Mouse (Mus musculus) hindbrain, embryonic 11.5 days (tissue): ENCODE measurements at regions not wholly inside any gene's neighbourhood (a gene's known extent, or its start where the extent isn't known, plus 50 kb on each side); places are given as distances from the start of the nearest gene placed in this dataset.

ENCODE experiments used
- ATAC-seq: fragments of 200-750 bp; cut with Nextera tagmentation; 2 replicates; pipeline ENCODE4 v1.8.0; 2017; ENCODE audit warnings: mild to moderate bottlenecking, moderate TSS enrichment, moderate library complexity; ENCODE audit not compliant: low FRiP score
- DNase-seq: peaks from one replicate; pipeline ENCODE4 v3.0.0-alpha.2; 2015; ENCODE audit warnings: low spot score
- H3K27ac ChIP-seq: fragments of 300-500 bp; sonication (generic); 2 replicates; pipeline ENCODE4 v1.5.1; 2014; ENCODE audit warnings: mild to moderate bottlenecking, low read depth, low read length
- H3K27me3 ChIP-seq: fragments of 300-500 bp; sonication (generic); 2 replicates; pipeline ENCODE4 v1.6.1; 2014; ENCODE audit warnings: mild to moderate bottlenecking, low read length, moderate library complexity, mixed read lengths; ENCODE audit not compliant: control insufficient read depth, insufficient read depth
- H3K36me3 ChIP-seq: fragments of 300-500 bp; sonication (generic); 2 replicates; pipeline ENCODE4 v1.6.1; 2014; ENCODE audit warnings: mild to moderate bottlenecking, low read length, moderate library complexity, mixed read lengths; ENCODE audit not compliant: control insufficient read depth, insufficient read depth
- H3K4me1 ChIP-seq: fragments of 300-500 bp; sonication (generic); replicated peaks from 2 replicates; pipeline ENCODE4 v1.6.1; 2014; ENCODE audit warnings: low read length, mixed read lengths; ENCODE audit not compliant: control insufficient read depth, insufficient read depth
- H3K4me2 ChIP-seq: fragments of 300-500 bp; sonication (generic); replicated peaks from 2 replicates; pipeline ENCODE4 v1.6.1; 2014; ENCODE audit warnings: mild to moderate bottlenecking, low read depth, low read length
- H3K4me3 ChIP-seq: fragments of 300-500 bp; sonication (generic); 2 replicates; pipeline ENCODE4 v1.5.1; 2014; ENCODE audit warnings: low read depth, low read length
- H3K9ac ChIP-seq: fragments of 300-500 bp; sonication (generic); 2 replicates; pipeline ENCODE4 v1.6.1; 2014; ENCODE audit warnings: low read depth, low read length
- H3K9me3 ChIP-seq: fragments of 300-500 bp; sonication (generic); 2 replicates; pipeline ENCODE4 v1.6.1; 2016; ENCODE audit warnings: low read length; ENCODE audit not compliant: control insufficient read depth
- WGBS: fragments of 180-500 bp; shearing (Covaris S2); extraction: QIAGEN DNeasy Blood & Tissue Kit; methylation state at CpG from one replicate; pipeline ENCODE4 v1.1.7; 2014; 5-methylcytosine and 5-hydroxymethylcytosine counted together

GRCm38 (mm10) chr8:26504319-26505035 lies 385.1 kb downstream of the Gm45692 start:
- H3K27ac ChIP-seq, result no peak overlapping the region
- H3K4me3 ChIP-seq, result no peak overlapping the region
- no peak overlapping the region for H3K4me2 ChIP-seq
- H3K27me3 ChIP-seq, result no peaks in the 10 kb centered on the region
- H3K9me3 ChIP-seq, result no peaks in the 10 kb centered on the region
- peak; percentile 59; the same call in 1 of the 2 replicates for ATAC-seq
- peaks cover 4% of the 10 kb centered on the region; the same call in 1 of the 2 replicates for H3K4me1 ChIP-seq
- no peak overlapping the region for H3K9ac ChIP-seq
- H3K36me3 ChIP-seq, result no peaks in the 10 kb centered on the region
- WGBS, result 61% methylated on average over 16 of the region's 16 CpGs
- DNase-seq, result peak; percentile 37

- Histone ChIP-seq H3K36me3 (no peaks in the 10 kb centered on the region), H3K4me2 (no peak overlapping the region), H3K4me1 (0 out of 2 replicates have a peak, but pooled peaks cover 3% of the 10 kb centered on the region), H3K27ac (no peak overlapping the region), H3K27me3 (no peaks in the 10 kb centered on the region), H3K9me3 (no peaks in the 10 kb centered on the region), H3K4me3 (no peak overlapping the region), H3K9ac (no peak overlapping the region)
- DNase-seq (no peak), ATAC-seq (no peak)
- 58% methylated on average over 12 of the region's 12 CpGs for WGBS
Measured at GRCm38 (mm10) chr8:26507611-26508070, 388.3 kb downstream of the Gm45692 start.

- Histone ChIP-seq H3K9ac (no peak overlapping the region), H3K4me2 (no peak overlapping the region), H3K4me1 (0 out of 2 replicates have a peak, but pooled peaks cover 2% of the 10 kb centered on the region), H3K27me3 (no peaks in the 10 kb centered on the region), H3K9me3 (no peaks in the 10 kb centered on the region), H3K27ac (no peak overlapping the region), H3K36me3 (no peaks in the 10 kb centered on the region), H3K4me3 (no peak overlapping the region)
- ATAC-seq (no peak), DNase-seq (no peak)
- WGBS, result 77% methylated on average over 3 of the region's 3 CpGs
Measured at GRCm38 (mm10) chr8:26509254-26509653, 389.9 kb downstream of the Gm45692 start.

- Histone ChIP-seq H3K4me1 (0 out of 2 replicates have a peak, but pooled peaks cover 2% of the 10 kb centered on the region), H3K9ac (no peak overlapping the region), H3K36me3 (no peaks in the 10 kb centered on the region), H3K4me3 (no peak overlapping the region), H3K27me3 (no peaks in the 10 kb centered on the region), H3K4me2 (no peak overlapping the region), H3K9me3 (no peaks in the 10 kb centered on the region), H3K27ac (no peak overlapping the region)
- WGBS, result 88% methylated on average over 7 of the region's 7 CpGs
- DNase-seq, result no peak
- ATAC-seq, result no peak
Measured at GRCm38 (mm10) chr8:26513001-26513400, 393.7 kb downstream of the Gm45692 start.

GRCm38 (mm10) chr8:26524237-26524636 lies 404.9 kb downstream of the Gm45692 start:
- Histone ChIP-seq H3K9me3 (no peaks in the 10 kb centered on the region), H3K27me3 (no peaks in the 10 kb centered on the region), H3K36me3 (no peaks in the 10 kb centered on the region), H3K27ac (no peak overlapping the region), H3K4me3 (no peak overlapping the region), H3K9ac (no peak overlapping the region), H3K4me1 (no peaks in the 10 kb centered on the region; the same call in 1 of the 2 replicates), H3K4me2 (no peak overlapping the region)
- DNase-seq, result no peak
- no peak for ATAC-seq
- 84% methylated on average over 2 of the region's 2 CpGs for WGBS

GRCm38 (mm10) chr8:26526474-26527185 lies 407.3 kb downstream of the Gm45692 start:
- H3K27me3 ChIP-seq, result no peaks in the 10 kb centered on the region
- no peaks in the 10 kb centered on the region; the same call in 1 of the 2 replicates for H3K4me1 ChIP-seq
- no peak overlapping the region for H3K27ac ChIP-seq
- H3K36me3 ChIP-seq, result no peaks in the 10 kb centered on the region
- DNase-seq, result peak; percentile 46
- H3K9me3 ChIP-seq, result no peaks in the 10 kb centered on the region
- peak; percentile 75 for ATAC-seq
- no peak overlapping the region for H3K4me2 ChIP-seq
- H3K9ac ChIP-seq, result no peak overlapping the region
- H3K4me3 ChIP-seq, result no peak overlapping the region
- 13% methylated on average over 10 of the region's 10 CpGs for WGBS

GRCm38 (mm10) chr8:26527186-26527580 lies 407.8 kb downstream of the Gm45692 start:
- no peak overlapping the region for H3K4me3 ChIP-seq
- no peak overlapping the region for H3K27ac ChIP-seq
- H3K9me3 ChIP-seq, result no peaks in the 10 kb centered on the region
- ATAC-seq (no peak), DNase-seq (no peak)
- 50% methylated on average over 5 of the region's 5 CpGs for WGBS
- H3K4me2 ChIP-seq, result no peak overlapping the region
- no peaks in the 10 kb centered on the region for H3K36me3 ChIP-seq
- H3K27me3 ChIP-seq, result no peaks in the 10 kb centered on the region
- H3K9ac ChIP-seq, result no peak overlapping the region
- H3K4me1 ChIP-seq, result no peaks in the 10 kb centered on the region; the same call in 1 of the 2 replicates

GRCm38 (mm10) chr8:26529921-26530320 lies 410.6 kb downstream of the Gm45692 start:
- Histone ChIP-seq H3K36me3 (no peaks in the 10 kb centered on the region), H3K27ac (no peak overlapping the region), H3K4me2 (no peak overlapping the region), H3K9ac (no peak overlapping the region), H3K4me3 (no peak overlapping the region), H3K4me1 (no peaks in the 10 kb centered on the region; the same call in 1 of the 2 replicates), H3K27me3 (no peaks in the 10 kb centered on the region), H3K9me3 (no peaks in the 10 kb centered on the region)
- ATAC-seq (no peak), DNase-seq (no peak)
- WGBS, result 86% methylated on average over 8 of the region's 8 CpGs
